Mouse (Mus musculus): ENCODE data around the gene Tcirg1. TPM values are rescaled to one million over a fixed set of nuclear protein-coding genes. Genes with fewer than 3 reads are reported as not detected.

Gene Tcirg1
- total RNA-seq, 1 experiment from 2014 or later, result 48.8 TPM

GRCm38 (mm10) chr19:3850847-3851469, 56.0 kb downstream of the Tcirg1 start:
- DNase-seq, result peak; percentile 89

GRCm38 (mm10) chr19:3850076-3850475, 56.9 kb downstream of the Tcirg1 start:
- DNase-seq, result peak; percentile 65

GRCm38 (mm10) chr19:3849251-3849650, 57.7 kb downstream of the Tcirg1 start:
- DNase-seq, result no peak

- no peak for DNase-seq
Observed at GRCm38 (mm10) chr19:3848207-3848808, 58.6 kb downstream of the Tcirg1 start.

GRCm38 (mm10) chr19:3847711-3848110, 59.2 kb downstream of the Tcirg1 start:
- no peak for DNase-seq

- DNase-seq, result peak; percentile 68
Observed at GRCm38 (mm10) chr19:3846676-3847604, 60.0 kb downstream of the Tcirg1 start.

Other genes starting within 250 kb of the Tcirg1 start
- gene Lrp5, start 220.6 kb downstream of the Tcirg1 start, total RNA-seq (2021), result 96.5 and 97.9 TPM in 2 replicates
- gene 1810055G02Rik, start 198.8 kb downstream of the Tcirg1 start, total RNA-seq (2021), result 29.2 and 33.7 TPM in 2 replicates
- 63.2 and 63.9 TPM in 2 replicates for gene Kmt5b, start 139.7 kb downstream of the Tcirg1 start, total RNA-seq (2021)
- 52.0 and 82.2 TPM in 2 replicates for gene Chka, start 55.4 kb downstream of the Tcirg1 start, total RNA-seq (2021)
- gene Ndufs8, start 5.6 kb upstream of the Tcirg1 start, total RNA-seq (2021), result 440 and 447 TPM in 2 replicates
- gene Aldh3b1, start 22.7 kb upstream of the Tcirg1 start, total RNA-seq (2021), result 57.8 and 73.4 TPM in 2 replicates
- 35.4 and 48.9 TPM in 2 replicates for gene Unc93b1, start 28.1 kb upstream of the Tcirg1 start, total RNA-seq (2021)
- gene Aldh3b3, start 51.5 kb upstream of the Tcirg1 start, total RNA-seq (2021), result 0.41 and 0.44 TPM in 2 replicates
- 7.6 and 11.6 TPM in 2 replicates for gene Aldh3b2, start 65.2 kb upstream of the Tcirg1 start, total RNA-seq (2021)
- 25.7 and 31.1 TPM in 2 replicates for gene Acy3, start 79.4 kb upstream of the Tcirg1 start, total RNA-seq (2021)
- gene Tbx10, start 85.6 kb upstream of the Tcirg1 start, total RNA-seq (2021), result not detected in 2 replicates
- 41.1 and 49.2 TPM in 2 replicates for gene Nudt8, start 93.4 kb upstream of the Tcirg1 start, total RNA-seq (2021)
- gene Gm49405, start 93.5 kb upstream of the Tcirg1 start, total RNA-seq (2021), result 0.89 and 1.7 TPM in 2 replicates
- 1.6 and 2.8 TPM in 2 replicates for gene Doc2g, start 96.2 kb upstream of the Tcirg1 start, total RNA-seq (2021)
- 604 and 685 TPM in 2 replicates for gene Ndufv1, start 105.7 kb upstream of the Tcirg1 start, total RNA-seq (2021)
- gene Gstp1, start 130.9 kb upstream of the Tcirg1 start, total RNA-seq (2021), result 289 and 329 TPM in 2 replicates
- 62.4 and 76.7 TPM in 2 replicates for gene Gstp2, start 138.9 kb upstream of the Tcirg1 start, total RNA-seq (2021)
- 4.5 and 58.0 TPM in 2 replicates for gene Gstp3, start 152.4 kb upstream of the Tcirg1 start, total RNA-seq (2021)
- gene Cabp2, start 174.4 kb upstream of the Tcirg1 start, total RNA-seq (2021), result not detected in 2 replicates
- gene Cdk2ap2, start 190.0 kb upstream of the Tcirg1 start, total RNA-seq (2021), result 78.4 and 97.1 TPM in 2 replicates
- 95.1 and 116 TPM in 2 replicates for gene Pitpnm1, start 192.9 kb upstream of the Tcirg1 start, total RNA-seq (2021)
- gene Aip, start 218.7 kb upstream of the Tcirg1 start, total RNA-seq (2021), result 81.3 and 94.1 TPM in 2 replicates
- gene Gpr152, start 232.7 kb upstream of the Tcirg1 start, total RNA-seq (2021), result 0.08 TPM in 1 of 2 replicates, not detected in the other
- 1.7 and 2.4 TPM in 2 replicates for gene Cabp4, start 236.9 kb upstream of the Tcirg1 start, total RNA-seq (2021)
- 183 and 193 TPM in 2 replicates for gene Coro1b, start 241.5 kb upstream of the Tcirg1 start, total RNA-seq (2021)
- 4.4 and 27.5 TPM in 2 replicates for gene Ptprcap, start 246.5 kb upstream of the Tcirg1 start, total RNA-seq (2021)

All from adrenal gland, postnatal 14 days (tissue).